Mouse (Mus musculus) liver, embryonic 15.5 days (tissue): Measurements from ENCODE around the gene Cdyl2. TPM values are rescaled to one million over a fixed set of nuclear protein-coding genes. Genes with fewer than 3 reads are reported as not detected.

Experiments
- ATAC-seq: fragments of 200-750 bp; cut with Nextera tagmentation; 2 replicates; pipeline ENCODE4 v1.8.0; 2017; ENCODE audit warnings: moderate number of reproducible peaks, mild to moderate bottlenecking, moderate library complexity; ENCODE audit not compliant: insufficient read depth
- H3K27ac ChIP-seq: fragments of 300-500 bp; sonication (generic); replicated peaks from 2 replicates; pipeline ENCODE4 v1.5.1; 2015; ENCODE audit warnings: mild to moderate bottlenecking, inconsistent platforms
- H3K27me3 ChIP-seq: fragments of 300-500 bp; sonication (generic); 2 replicates; pipeline ENCODE4 v1.6.1; 2015; ENCODE audit warnings: mild to moderate bottlenecking, inconsistent platforms
- H3K36me3 ChIP-seq: fragments of 300-500 bp; sonication (generic); replicated peaks from 2 replicates; pipeline ENCODE4 v1.6.1; 2015; ENCODE audit warnings: moderate library complexity, mild to moderate bottlenecking, inconsistent platforms
- H3K4me1 ChIP-seq: fragments of 300-500 bp; sonication (generic); replicated peaks from 2 replicates; pipeline ENCODE4 v1.6.1; 2015; ENCODE audit warnings: inconsistent platforms
- H3K4me2 ChIP-seq: fragments of 300-500 bp; sonication (generic); 2 replicates; pipeline ENCODE4 v1.6.1; 2015; ENCODE audit warnings: moderate library complexity, mild to moderate bottlenecking, inconsistent platforms
- H3K4me3 ChIP-seq: fragments of 300-500 bp; sonication (generic); replicated peaks from 2 replicates; pipeline ENCODE4 v1.5.1; 2015; ENCODE audit warnings: mild to moderate bottlenecking, inconsistent platforms
- H3K9ac ChIP-seq: fragments of 300-500 bp; sonication (generic); 2 replicates; pipeline ENCODE4 v1.6.1; 2015; ENCODE audit warnings: moderate library complexity, mild to moderate bottlenecking, inconsistent platforms
- H3K9me3 ChIP-seq: fragments of 300-500 bp; sonication (generic); replicated peaks from 2 replicates; pipeline ENCODE4 v1.6.1; 2016; ENCODE audit warnings: inconsistent platforms
- WGBS: fragments of 180-500 bp; shearing (Covaris S2); methylation state at CpG from one replicate; pipeline ENCODE4 v1.1.7; 2015; ENCODE audit warnings: mixed read lengths; ENCODE audit not compliant: insufficient replicate concordance; 5-methylcytosine and 5-hydroxymethylcytosine counted together
- polyA plus RNA-seq: library from polyadenylated mRNA; unstranded; fragments of >200 nt; fragmentation: Nextera tagmentation; extraction: Ambion mirVana; gene quantifications from 2 replicates; pipeline ENCODE4 v1.2.1, GENCODE M21; 2015

Cdyl2 gene
- polyA plus RNA-seq, 1 experiment from 2014 or later: 1.7 TPM

GRCm38 (mm10) chr8:116538763-116539162 is 194.0 kb downstream of the Cdyl2 start:
- Histone ChIP-seq H3K4me1 (no peaks in the 10 kb centered on the region), H3K36me3 (no peaks in the 10 kb centered on the region), H3K27ac (no peak overlapping the region), H3K27me3 (no peaks in the 10 kb centered on the region), H3K4me3 (no peak overlapping the region), H3K4me2 (no peak overlapping the region), H3K9ac (no peak overlapping the region), H3K9me3 (no peaks in the 10 kb centered on the region)
- no peak for ATAC-seq
- WGBS: 52% methylated on average over 7 of the region's 7 CpGs

DNA sequence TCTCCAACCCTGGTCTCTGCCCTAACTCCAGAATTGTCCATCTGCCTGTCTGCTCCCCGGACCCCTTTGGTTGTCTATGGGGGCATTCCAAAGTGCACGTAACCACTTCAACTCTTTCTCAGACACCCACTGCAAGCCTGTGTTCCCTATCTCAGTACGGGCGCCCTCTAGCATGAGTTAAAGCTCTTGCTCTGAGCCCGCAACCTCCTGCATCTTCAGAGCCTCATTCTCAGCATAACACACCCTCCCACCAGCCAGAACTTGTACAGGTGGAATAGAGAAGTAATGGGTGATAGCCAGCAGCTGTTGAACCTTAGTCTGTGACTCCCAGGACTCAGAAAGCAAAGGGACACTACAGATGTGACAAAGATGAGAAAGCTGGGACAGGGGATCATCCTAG is 196.0 kb downstream of the Cdyl2 start:
- H3K27ac ChIP-seq: no peak overlapping the region
- no peak overlapping the region for H3K4me3 ChIP-seq
- H3K9ac ChIP-seq: no peak overlapping the region
- H3K4me2 ChIP-seq: no peak overlapping the region
- 67% methylated on average over 5 of the region's 5 CpGs for WGBS
- peaks cover 5% of the 10 kb centered on the region; the same call in 1 of the 2 replicates for H3K9me3 ChIP-seq
- H3K36me3 ChIP-seq: no peaks in the 10 kb centered on the region
- H3K27me3 ChIP-seq: no peaks in the 10 kb centered on the region
- no peaks in the 10 kb centered on the region for H3K4me1 ChIP-seq
- ATAC-seq: no peak

DNA sequence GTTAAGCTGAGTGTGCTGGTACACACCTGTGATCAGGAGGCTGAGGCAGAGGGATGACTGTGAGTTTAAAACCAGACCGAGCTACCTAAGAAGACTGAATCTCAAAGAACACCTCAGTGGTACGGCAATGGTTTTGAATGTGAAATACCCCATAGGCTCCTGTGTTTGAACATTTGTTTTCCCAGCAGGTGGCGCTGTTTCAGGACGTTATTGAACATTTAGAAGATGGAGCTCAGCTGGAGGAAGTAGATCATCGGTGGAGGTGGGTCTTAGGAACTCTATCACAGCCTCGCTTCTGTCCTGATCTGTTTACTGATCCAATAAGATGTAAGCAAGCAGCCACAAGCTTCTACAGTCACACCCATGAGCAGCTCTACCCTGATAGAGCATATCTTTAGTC is 199.7 kb downstream of the Cdyl2 start:
- H3K27ac ChIP-seq: no peak overlapping the region
- no peak overlapping the region for H3K9ac ChIP-seq
- H3K4me2 ChIP-seq: no peak overlapping the region
- no peaks in the 10 kb centered on the region for H3K36me3 ChIP-seq
- no peaks in the 10 kb centered on the region for H3K4me1 ChIP-seq
- no peaks in the 10 kb centered on the region for H3K27me3 ChIP-seq
- H3K9me3 ChIP-seq: peaks cover 5% of the 10 kb centered on the region; the same call in 1 of the 2 replicates
- no peak for ATAC-seq
- no peak overlapping the region for H3K4me3 ChIP-seq
- 56% methylated on average over 6 of the region's 6 CpGs for WGBS

DNA sequence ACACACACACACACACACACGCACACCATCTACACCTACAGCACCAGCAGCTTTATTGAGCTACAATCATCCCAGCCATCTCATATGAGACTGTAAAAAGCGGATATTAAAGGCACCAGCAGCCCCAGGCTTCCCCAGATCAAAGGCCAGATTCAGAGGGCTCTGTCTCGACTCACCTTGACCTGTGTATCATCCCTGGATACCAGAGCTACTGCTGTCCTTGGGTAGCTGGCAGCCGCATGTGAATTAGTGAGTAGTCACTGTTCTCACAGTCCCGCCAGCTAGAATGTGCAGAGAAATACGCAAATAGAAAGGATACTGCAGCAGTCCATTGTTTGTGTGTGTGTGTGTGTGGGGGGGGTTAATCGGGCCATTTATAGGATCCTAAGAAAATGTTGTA is 204.1 kb downstream of the Cdyl2 start:
- Histone ChIP-seq H3K9ac (no peak overlapping the region), H3K9me3 (peaks cover 5% of the 10 kb centered on the region; the same call in 1 of the 2 replicates), H3K27ac (no peak overlapping the region), H3K4me2 (no peak overlapping the region), H3K27me3 (no peaks in the 10 kb centered on the region), H3K36me3 (no peaks in the 10 kb centered on the region), H3K4me3 (no peak overlapping the region), H3K4me1 (no peaks in the 10 kb centered on the region)
- 55% methylated on average over 7 of the region's 7 CpGs for WGBS
- ATAC-seq: no peak

DNA sequence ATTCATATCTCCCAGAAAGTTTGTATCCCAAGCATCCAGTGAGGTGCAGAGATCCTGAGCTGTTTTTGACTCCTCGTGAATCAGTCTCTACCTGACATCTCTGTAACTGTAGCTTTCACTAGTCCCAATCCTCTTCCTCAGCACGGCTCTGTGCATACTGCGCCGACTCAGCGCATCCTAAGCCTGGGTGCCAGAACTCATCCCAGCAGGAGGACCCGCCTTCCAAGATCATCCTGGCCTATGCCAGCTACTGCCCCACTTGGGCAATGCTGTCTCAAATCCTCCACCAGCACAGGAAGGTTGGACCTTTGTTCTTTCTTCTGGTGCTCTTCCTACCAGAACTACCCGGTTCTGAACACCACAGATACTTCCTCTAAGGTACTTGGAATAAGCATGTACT is 207.9 kb downstream of the Cdyl2 start:
- Histone ChIP-seq H3K4me3 (no peak overlapping the region), H3K9me3 (no peaks in the 10 kb centered on the region), H3K9ac (no peak overlapping the region), H3K27me3 (no peaks in the 10 kb centered on the region), H3K4me2 (no peak overlapping the region), H3K27ac (no peak overlapping the region), H3K4me1 (no peaks in the 10 kb centered on the region), H3K36me3 (no peaks in the 10 kb centered on the region)
- no peak for ATAC-seq
- 70% methylated on average over 7 of the region's 7 CpGs for WGBS

Other genes with a start within 250 kb of the Cdyl2 start
- not detected in 2 replicates for gene Dynlrb2, start 228.0 kb downstream of the Cdyl2 start, polyA plus RNA-seq
- gene Cmc2, start 188.5 kb upstream of the Cdyl2 start, polyA plus RNA-seq: 50.8 and 56.7 TPM in 2 replicates
- 24.8 and 24.9 TPM in 2 replicates for gene Cenpn, start 188.7 kb upstream of the Cdyl2 start, polyA plus RNA-seq
- 3.6 and 3.7 TPM in 2 replicates for gene Atmin, start 210.4 kb upstream of the Cdyl2 start, polyA plus RNA-seq
- 0.48 and 0.51 TPM in 2 replicates for gene 1700030J22Rik, start 246.0 kb upstream of the Cdyl2 start, polyA plus RNA-seq